Mouse (Mus musculus) ES-E14 (cell line): ENCODE measurements around the gene Polr2a. TPM values are rescaled to one million over a fixed set of nuclear protein-coding genes. Genes with fewer than 3 reads are reported as not detected.

Experiments
- DNase-seq: peaks from one replicate; pipeline ENCODE4 v3.0.0-alpha.2; 2013; ENCODE audit warnings: low read depth, low spot score
- H3K27ac ChIP-seq: 2 replicates; pipeline ENCODE4 v1.5.1; 2012; ENCODE audit warnings: low read depth, mild to moderate bottlenecking, low read length, moderate library complexity, mixed read lengths; ENCODE audit not compliant: poor library complexity, insufficient read depth, severe bottlenecking
- H3K36me3 ChIP-seq: 2 replicates; pipeline ENCODE4 v1.6.1; 2012; ENCODE audit warnings: mild to moderate bottlenecking, low read length, moderate library complexity, mixed read lengths; ENCODE audit not compliant: control insufficient read depth, poor library complexity, insufficient read depth, severe bottlenecking
- H3K4me1 ChIP-seq, 2 experiments: fragments of 150-350 bp in 1 of 2; sonication (generic) in 1 of 2; 2 replicates each; pipeline ENCODE4 v1.6.1; 2012; ENCODE audit warnings: low read length in 2 of 2, mild to moderate bottlenecking in 1 of 2, mixed read lengths in 1 of 2; ENCODE audit not compliant: control insufficient read depth in 2 of 2, insufficient read depth in 2 of 2, poor library complexity in 1 of 2
- H3K4me3 ChIP-seq, 2 experiments: fragments of 150-350 bp in 1 of 2; sonication (generic) in 1 of 2; 2 replicates each; pipeline ENCODE4 v1.5.1; 2012; ENCODE audit warnings: low read length in 2 of 2, low read depth in 1 of 2, mild to moderate bottlenecking in 1 of 2, mixed read lengths in 1 of 2; ENCODE audit not compliant: insufficient read depth in 1 of 2, poor library complexity in 1 of 2, severe bottlenecking in 1 of 2
- H3K9ac ChIP-seq: 2 replicates; pipeline ENCODE4 v1.6.1; 2012; ENCODE audit warnings: low read depth, mild to moderate bottlenecking, low read length, mixed read lengths; ENCODE audit not compliant: poor library complexity, insufficient read depth, severe bottlenecking
- H3K9me3 ChIP-seq: fragments of 150-350 bp; sonication (generic); 2 replicates; pipeline ENCODE4 v1.6.1; 2012; ENCODE audit warnings: low read depth, mild to moderate bottlenecking, low read length; ENCODE audit not compliant: control insufficient read depth, insufficient read depth
- CHD2 ChIP-seq: IDR thresholded peaks from 2 replicates; pipeline ENCODE4 v1.6.1; 2014; ENCODE audit warnings: mild to moderate bottlenecking, low read depth, low read length, inconsistent platforms
- HCFC1 ChIP-seq: IDR thresholded peaks from 2 replicates; pipeline ENCODE4 v1.6.1; 2012; ENCODE audit warnings: low read length, inconsistent platforms, borderline replicate concordance; ENCODE audit not compliant: insufficient read depth
- MAFK ChIP-seq: IDR thresholded peaks from 2 replicates; pipeline ENCODE4 v1.6.1; 2014; ENCODE audit warnings: mild to moderate bottlenecking, low read depth, low read length, inconsistent platforms; ENCODE audit not compliant: insufficient read depth
- ZC3H11A ChIP-seq: IDR thresholded peaks from 2 replicates; pipeline ENCODE4 v1.6.1; 2012; ENCODE audit warnings: low read depth, mild to moderate bottlenecking, inconsistent platforms, low read length, borderline replicate concordance
- ZNF384 ChIP-seq: IDR thresholded peaks from 2 replicates; pipeline ENCODE4 v1.6.1; 2012; ENCODE audit warnings: low read depth, low read length, inconsistent platforms
- in situ Hi-C, 2 experiments: fragments of 600-800 bp; cut with MboI; formaldehyde crosslinking; loops; one replicate each; pipeline ENCODE4 v1.15.1; 2025; ENCODE audit warnings: low sequenced_read_pairs in 2 of 2, inconsistent platforms in 1 of 2; ENCODE audit not compliant: unreplicated experiment in 2 of 2
- total RNA-seq: library from RNA; depleted of rRNA; stranded (reverse); fragments of 300-350 nt; gene quantifications from 2 replicates; pipeline ENCODE4 v1.2.3, GENCODE M21; 2012

Gene Polr2a
- total RNA-seq, 1 experiment = 74.2 TPM

GRCm38 (mm10) chr11:69801379-69801977 is 43.0 kb upstream of the Polr2a start, which contains the start of gene Fgf11:
Gene Fgf11, minus strand, starts transcription at chr11:69801857.
- no peak within 1 kb of the TSS for H3K27ac ChIP-seq
- TF ChIP-seq ZNF384 = no peak
- TF ChIP-seq MAFK = no peak
- no peak for TF ChIP-seq CHD2
- TF ChIP-seq HCFC1 = no peak
- no peak for TF ChIP-seq ZC3H11A
- peak within 1 kb of the TSS; percentile 81 to 92 for H3K4me3 ChIP-seq
- H3K36me3 ChIP-seq = no peaks in the 10 kb centered on the region; the same call in 1 of the 2 replicates
- no peaks in the 10 kb centered on the region for H3K9me3 ChIP-seq
- DNase-seq = no peak
- H3K4me1 ChIP-seq = peaks cover 3 to 18% of the 10 kb centered on the region in 2 experiments; a peak in 3 of 4 replicates
- peak within 1 kb of the TSS; percentile 70 for H3K9ac ChIP-seq
- in situ Hi-C loops = loop anchor here in 1 of 2 experiments (10.0 kb wide), 1 partner anchor 73 kb away; the partner anchor contains the start of gene Tmem95

- Histone ChIP-seq H3K4me3 (peak overlapping the region; percentile 68 to 81), H3K9me3 (no peaks in the 10 kb centered on the region), H3K4me1 (peaks cover 3 to 18% of the 10 kb centered on the region in 2 experiments; a peak in 3 of 4 replicates), H3K36me3 (no peaks in the 10 kb centered on the region; the same call in 1 of the 2 replicates), H3K9ac (peak overlapping the region; percentile 70), H3K27ac (peak overlapping the region; percentile 30; the same call in 1 of the 2 replicates)
- in situ Hi-C loops = loop anchor here in 1 of 2 experiments (10.0 kb wide), 1 partner anchor 74 kb away; the partner anchor contains the start of gene Tmem95
- no peak for DNase-seq
- peak; percentile 71; the same call in 1 of the 2 replicates for TF ChIP-seq CHD2
- no peak for TF ChIP-seq ZC3H11A
Measured at GRCm38 (mm10) chr11:69800392-69801197, 42.2 kb upstream of the Polr2a start.

GRCm38 (mm10) chr11:69800138-69800391 is 41.6 kb upstream of the Polr2a start:
- H3K9ac ChIP-seq = peak overlapping the region; percentile 70
- no peaks in the 10 kb centered on the region; the same call in 1 of the 2 replicates for H3K36me3 ChIP-seq
- H3K9me3 ChIP-seq = no peaks in the 10 kb centered on the region
- no peak overlapping the region for H3K27ac ChIP-seq
- in situ Hi-C loops = loop anchor here in 1 of 2 experiments (10.0 kb wide), 1 partner anchor 75 kb away; the partner anchor contains the start of gene Tmem95
- H3K4me1 ChIP-seq = peaks cover 3 to 18% of the 10 kb centered on the region in 2 experiments
- H3K4me3 ChIP-seq = peak overlapping the region; percentile 68 to 81
- TF ChIP-seq MAFK (peak; percentile 93), ZNF384 (no peak)
- no peak for DNase-seq

GRCm38 (mm10) chr11:69799394-69800137 is 41.1 kb upstream of the Polr2a start:
- DNase-seq = no peak
- H3K4me1 ChIP-seq = peaks cover 6 to 18% of the 10 kb centered on the region in 2 experiments
- H3K36me3 ChIP-seq = no peaks in the 10 kb centered on the region; the same call in 1 of the 2 replicates
- H3K9me3 ChIP-seq = no peaks in the 10 kb centered on the region
- peak overlapping the region; percentile 68 to 81 for H3K4me3 ChIP-seq
- H3K9ac ChIP-seq = peak overlapping the region; percentile 70
- in situ Hi-C loops = loop anchor here in 1 of 2 experiments (10.0 kb wide), 1 partner anchor 75 kb away; the partner anchor contains the start of gene Tmem95
- no peak for TF ChIP-seq ZC3H11A
- TF ChIP-seq ZNF384 = no peak
- no peak for TF ChIP-seq CHD2
- no peak overlapping the region for H3K27ac ChIP-seq
